Mouse (Mus musculus) 416B (cell line): ENCODE data around the gene Cul1.
"Not testable (repeated sequence)": the region's sequence is repeated elsewhere in the genome, so short reads cannot be mapped to it uniquely, and the experiment has no call there.

Source experiments
- DNase-seq: peaks from one replicate; pipeline ENCODE4 v3.0.0; 2011; ENCODE audit warnings: low read depth

Gene Cul1

GRCm38 (mm10) chr6:47453098-47453497 lies at the start of gene Cul1:
Gene Cul1 (plus strand): TSS chr6:47453398.
- no peak for DNase-seq

- DNase-seq: no peak
These were observed 48.5 kb upstream of the Cul1 start for GRCm38 (mm10) chr6:47404419-47405382.

- DNase-seq: no peak
These were observed 40.2 kb upstream of the Cul1 start for GRCm38 (mm10) chr6:47412886-47413606.

GRCm38 (mm10) chr6:47413656-47414055 lies 39.5 kb upstream of the Cul1 start:
- DNase-seq: no peak

- no peak for DNase-seq
These were observed 34.5 kb upstream of the Cul1 start for GRCm38 (mm10) chr6:47418691-47419090.

- no peak for DNase-seq
These were observed 33.0 kb upstream of the Cul1 start for GRCm38 (mm10) chr6:47420156-47420555.

- DNase-seq: no peak
These were observed 32.0 kb upstream of the Cul1 start for GRCm38 (mm10) chr6:47421221-47421620.

GRCm38 (mm10) chr6:47426136-47426535 lies 27.1 kb upstream of the Cul1 start:
- DNase-seq: no peak

GRCm38 (mm10) chr6:47426556-47426955 lies 26.6 kb upstream of the Cul1 start:
- DNase-seq: not testable (repeated sequence)

- DNase-seq: not testable (repeated sequence)
These were observed 20.4 kb upstream of the Cul1 start for GRCm38 (mm10) chr6:47432795-47433194.

GRCm38 (mm10) chr6:47440080-47440479 lies 13.1 kb upstream of the Cul1 start:
- DNase-seq: no peak

- DNase-seq: no peak
These were observed 5.5 kb upstream of the Cul1 start for GRCm38 (mm10) chr6:47447658-47448057.

GRCm38 (mm10) chr6:47453522-47454130 lies 428 bp downstream of the Cul1 start:
- peak; percentile 57 for DNase-seq

- peak; percentile 57 for DNase-seq
These were observed 955 bp downstream of the Cul1 start for GRCm38 (mm10) chr6:47454131-47454574.

- peak; percentile 65 for DNase-seq
These were observed 1.7 kb downstream of the Cul1 start for GRCm38 (mm10) chr6:47454575-47455571.

GRCm38 (mm10) chr6:47455843-47456242 lies 2.6 kb downstream of the Cul1 start:
- no peak for DNase-seq

GRCm38 (mm10) chr6:47456853-47457252 lies 3.7 kb downstream of the Cul1 start:
- DNase-seq: no peak

GRCm38 (mm10) chr6:47465400-47465799 lies 12.2 kb downstream of the Cul1 start:
- peak; percentile 60 for DNase-seq

GRCm38 (mm10) chr6:47466488-47466887 lies 13.3 kb downstream of the Cul1 start:
- no peak for DNase-seq

GRCm38 (mm10) chr6:47467058-47467457 lies 13.9 kb downstream of the Cul1 start:
- no peak for DNase-seq

GRCm38 (mm10) chr6:47469760-47470159 lies 16.6 kb downstream of the Cul1 start:
- no peak for DNase-seq
